Mouse (Mus musculus) hindbrain, embryonic 14.5 days (tissue): Measurements from ENCODE around the gene Hpn. TPM values are rescaled to one million over a fixed set of nuclear protein-coding genes. Genes with fewer than 3 reads are reported as not detected.
A peak's percentile ranks its signal among the peaks of the same experiment; 100 is the strongest.

Experiments
- ATAC-seq: fragments of 200-750 bp; cut with Nextera tagmentation; 2 replicates; pipeline ENCODE4 v1.8.0; 2017; ENCODE audit warnings: moderate number of reproducible peaks, mild to moderate bottlenecking, moderate TSS enrichment, moderate library complexity; ENCODE audit not compliant: low FRiP score
- DNase-seq: peaks from one replicate; pipeline ENCODE4 v3.0.0-alpha.2; 2015; ENCODE audit warnings: low spot score
- H3K27ac ChIP-seq: fragments of 300-500 bp; sonication (generic); 2 replicates; pipeline ENCODE4 v1.5.1; 2014; ENCODE audit warnings: mild to moderate bottlenecking, moderate library complexity
- H3K27me3 ChIP-seq: fragments of 300-500 bp; sonication (generic); 2 replicates; pipeline ENCODE4 v1.6.1; 2014; ENCODE audit warnings: mild to moderate bottlenecking, low read length, mixed read lengths; ENCODE audit not compliant: control insufficient read depth, insufficient read depth
- H3K36me3 ChIP-seq: fragments of 300-500 bp; sonication (generic); replicated peaks from 2 replicates; pipeline ENCODE4 v1.6.1; 2014; ENCODE audit not compliant: control insufficient read depth, insufficient read depth
- H3K4me1 ChIP-seq: fragments of 300-500 bp; sonication (generic); replicated peaks from 2 replicates; pipeline ENCODE4 v1.6.1; 2014; ENCODE audit warnings: antibody characterized with exemption, low read length, mixed read lengths; ENCODE audit not compliant: control insufficient read depth, insufficient read depth
- H3K4me2 ChIP-seq: fragments of 300-500 bp; sonication (generic); replicated peaks from 2 replicates; pipeline ENCODE4 v1.6.1; 2014; ENCODE audit warnings: mild to moderate bottlenecking, moderate library complexity
- H3K4me3 ChIP-seq: fragments of 300-500 bp; sonication (generic); replicated peaks from 2 replicates; pipeline ENCODE4 v1.5.1; 2014; ENCODE audit warnings: mild to moderate bottlenecking, low read length
- H3K9ac ChIP-seq: fragments of 300-500 bp; sonication (generic); 2 replicates; pipeline ENCODE4 v1.6.1; 2014
- H3K9me3 ChIP-seq: fragments of 300-500 bp; sonication (generic); 2 replicates; pipeline ENCODE4 v1.6.1; 2016; ENCODE audit warnings: low read length; ENCODE audit not compliant: control insufficient read depth
- WGBS: fragments of 180-500 bp; shearing (Covaris S2); extraction: QIAGEN DNeasy Blood & Tissue Kit; methylation state at CpG from one replicate; pipeline ENCODE4 v1.1.7; 2014; 5-methylcytosine and 5-hydroxymethylcytosine counted together
- polyA plus RNA-seq: library from polyadenylated mRNA; unstranded; fragments of >200 nt; fragmentation: Nextera tagmentation; extraction: Ambion mirVana; gene quantifications from 2 replicates; pipeline ENCODE4 v1.2.1, GENCODE M21; 2014

Gene Hpn
- polyA plus RNA-seq, 1 experiment from 2014 or later: 0.67 TPM

DNA sequence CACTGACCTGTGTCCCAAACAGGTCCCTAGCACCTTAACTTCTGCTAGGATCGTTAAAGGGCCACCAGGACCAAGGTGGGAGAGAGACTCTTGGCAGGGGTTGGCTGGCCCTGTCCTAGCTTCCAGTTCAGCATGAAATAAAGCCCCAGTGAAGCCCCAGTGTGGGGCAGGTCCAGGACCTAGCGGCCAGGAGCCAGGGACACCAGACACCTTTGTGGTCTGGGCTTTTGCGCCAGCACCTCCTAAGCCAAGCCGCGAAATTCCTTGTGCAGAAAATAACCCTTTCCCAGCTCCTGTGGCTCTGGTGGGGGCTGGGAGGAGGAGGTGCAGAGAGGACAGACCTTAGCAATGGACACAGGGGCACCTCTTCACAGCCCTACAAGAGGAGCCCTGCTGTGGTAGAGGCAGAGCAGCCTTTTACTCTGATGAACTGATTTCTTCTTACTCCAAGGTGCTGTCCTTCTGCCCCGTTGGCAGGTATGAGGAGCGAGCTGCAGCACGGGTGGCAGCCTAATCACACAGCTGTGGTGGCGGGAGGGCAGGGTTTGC is 13.1 kb upstream of the Hpn start:
- Histone ChIP-seq H3K4me3 (no peak overlapping the region), H3K36me3 (peaks cover 53% of the 10 kb centered on the region), H3K4me2 (no peak overlapping the region), H3K9ac (no peak overlapping the region), H3K27me3 (peaks cover 20% of the 10 kb centered on the region), H3K27ac (no peak overlapping the region), H3K9me3 (no peaks in the 10 kb centered on the region), H3K4me1 (0 out of 2 replicates have a peak, but pooled peaks cover 14% of the 10 kb centered on the region)
- DNase-seq (no peak), ATAC-seq (no peak)
- 68% methylated on average over 9 of the region's 9 CpGs for WGBS

DNA sequence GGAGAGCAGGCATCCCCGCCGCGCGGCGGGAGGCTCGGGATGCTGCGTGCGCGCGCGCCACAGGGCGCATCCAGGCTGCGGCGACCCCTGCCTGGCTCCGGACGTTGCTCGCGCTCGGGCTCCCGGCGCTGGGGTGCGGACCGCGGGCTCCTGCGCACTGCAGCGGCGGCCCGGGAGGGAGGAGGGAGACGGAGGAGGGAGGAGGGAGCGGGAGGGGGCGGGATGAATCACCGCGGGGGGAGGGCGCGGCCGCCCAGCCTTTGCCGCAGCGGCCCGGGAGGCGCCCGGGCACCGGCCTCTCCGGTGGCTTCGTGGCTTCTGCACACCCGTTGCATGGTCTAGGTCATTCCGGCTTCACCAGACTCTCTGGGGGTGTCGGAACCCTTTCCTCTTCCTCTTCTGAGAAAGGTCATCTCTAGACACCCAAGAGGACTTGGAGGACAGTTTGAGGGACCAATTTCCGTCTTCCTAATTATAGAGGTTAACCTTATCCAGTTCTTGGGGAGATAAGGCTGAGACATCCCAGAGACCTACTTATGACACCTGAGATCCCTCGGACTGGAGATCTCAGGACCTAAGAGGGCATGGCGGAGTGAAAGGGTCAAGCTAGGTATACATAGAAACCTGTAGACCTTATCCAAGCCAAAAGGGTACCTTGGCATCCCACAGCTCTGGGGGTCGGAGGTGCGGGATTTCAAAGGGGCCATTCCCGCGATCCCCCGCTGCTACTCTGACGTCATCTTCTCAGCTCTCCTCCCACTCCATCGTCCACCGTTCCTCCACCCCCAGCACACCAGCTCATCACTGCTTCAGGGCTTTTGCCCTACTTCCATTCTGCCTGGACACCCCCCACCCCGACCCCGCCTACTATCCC is 12.0 kb upstream of the Hpn start, which contains the start of gene Scn1b:
Gene Scn1b, minus strand, starts transcription at position 153 of the 874 bp plus-strand sequence.
- Histone ChIP-seq H3K4me3 (peak within 1 kb of the TSS; percentile 45), H3K9ac (peak within 1 kb of the TSS; percentile 59), H3K27ac (peak within 1 kb of the TSS; percentile 54; the same call in 1 of the 2 replicates), H3K4me2 (peak within 1 kb of the TSS; percentile 96), H3K36me3 (peaks cover 42% of the 10 kb centered on the region), H3K4me1 (0 out of 2 replicates have a peak, but pooled peaks cover 14% of the 10 kb centered on the region), H3K9me3 (no peaks in the 10 kb centered on the region), H3K27me3 (peaks cover 20% of the 10 kb centered on the region)
- peak; percentile 42 for DNase-seq
- WGBS: 1% methylated on average over 58 of the region's 60 CpGs
- peak; percentile 38 for ATAC-seq

DNA sequence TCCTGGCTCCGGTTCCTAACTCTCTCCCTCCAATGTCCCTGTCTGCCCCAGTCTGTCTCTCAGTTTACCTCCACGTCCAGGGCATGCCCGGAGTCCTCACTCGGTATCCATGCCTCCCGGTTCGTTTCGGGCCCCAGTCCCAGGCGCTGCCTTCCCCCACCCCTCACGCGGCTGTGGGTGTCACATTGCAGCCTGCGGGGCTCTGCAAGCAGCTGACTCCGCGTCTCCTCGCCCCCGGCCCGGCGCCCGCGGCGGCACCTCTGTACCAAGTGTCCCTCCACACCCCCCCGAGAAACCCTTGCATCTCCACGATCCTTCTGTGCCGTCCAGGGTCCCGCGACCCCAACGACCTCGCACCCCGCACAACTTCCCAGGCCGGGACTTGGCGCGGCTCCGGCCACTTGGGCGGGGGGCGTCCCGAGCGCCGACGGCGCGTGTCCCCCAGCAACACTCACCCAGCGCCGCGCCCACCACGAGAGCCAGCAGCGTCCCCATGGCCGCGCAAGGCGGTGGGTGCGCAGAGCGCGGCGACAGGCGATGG is 11.2 kb upstream of the Hpn start:
- Histone ChIP-seq H3K9me3 (no peaks in the 10 kb centered on the region), H3K36me3 (peaks cover 34% of the 10 kb centered on the region), H3K4me1 (0 out of 2 replicates have a peak, but pooled peaks cover 14% of the 10 kb centered on the region), H3K4me2 (peak overlapping the region; percentile 96), H3K27ac (no peak overlapping the region), H3K27me3 (peaks cover 20% of the 10 kb centered on the region), H3K4me3 (peak overlapping the region; percentile 45), H3K9ac (peak overlapping the region; percentile 59)
- DNase-seq: no peak
- 1% methylated on average over 47 of the region's 53 CpGs for WGBS
- ATAC-seq: peak; percentile 35

DNA sequence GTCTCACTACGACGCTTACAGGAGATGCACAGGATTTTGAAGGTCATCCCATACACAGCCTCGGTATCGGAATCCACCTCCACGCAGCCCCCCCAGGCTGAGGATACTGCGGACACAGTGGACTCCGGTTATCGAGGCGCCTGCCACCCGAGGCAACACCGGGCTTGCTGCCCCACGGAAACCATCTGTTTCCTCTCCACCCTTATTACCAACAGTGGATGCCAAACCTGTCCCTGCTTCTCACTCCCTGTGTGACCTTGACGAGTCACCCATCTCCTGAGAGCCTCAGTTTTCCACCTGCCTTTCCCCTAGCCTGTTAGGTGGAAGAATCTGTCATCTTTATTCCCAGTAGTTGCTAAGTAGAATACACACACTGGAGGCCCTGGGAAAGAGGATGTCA is 10.0 kb upstream of the Hpn start:
- Histone ChIP-seq H3K4me2 (no peak overlapping the region), H3K27ac (no peak overlapping the region), H3K9me3 (no peaks in the 10 kb centered on the region), H3K4me1 (0 out of 2 replicates have a peak, but pooled peaks cover 14% of the 10 kb centered on the region), H3K36me3 (peaks cover 22% of the 10 kb centered on the region), H3K9ac (no peak overlapping the region), H3K27me3 (peaks cover 20% of the 10 kb centered on the region), H3K4me3 (no peak overlapping the region)
- WGBS: 85% methylated on average over 13 of the region's 13 CpGs
- DNase-seq: no peak
- no peak for ATAC-seq

DNA sequence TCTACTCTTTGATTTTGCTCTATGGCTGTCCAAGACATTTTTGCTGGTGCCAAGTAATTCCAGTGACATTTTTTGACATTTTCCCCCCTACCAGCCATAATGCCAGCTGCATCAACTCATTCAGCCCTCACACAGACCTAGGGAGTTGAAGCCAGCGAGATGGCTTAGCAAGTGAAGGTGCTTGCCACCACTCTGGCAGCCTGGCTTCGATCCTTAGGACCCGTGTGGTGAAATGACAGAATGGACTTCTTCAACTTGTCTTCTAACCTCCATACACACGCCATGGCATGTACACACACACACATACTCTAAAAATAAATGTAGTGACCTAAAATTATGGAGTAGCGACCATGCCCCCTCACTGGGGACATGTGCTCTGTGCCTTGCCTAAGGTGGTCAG is 9.3 kb upstream of the Hpn start:
- 88% methylated on average over 5 of the region's 5 CpGs for WGBS
- no peak overlapping the region for H3K9ac ChIP-seq
- ATAC-seq (no peak), DNase-seq (no peak)
- H3K9me3 ChIP-seq: no peaks in the 10 kb centered on the region
- H3K27ac ChIP-seq: no peak overlapping the region
- no peak overlapping the region for H3K4me3 ChIP-seq
- 0 out of 2 replicates have a peak, but pooled peaks cover 14% of the 10 kb centered on the region for H3K4me1 ChIP-seq
- peaks cover 20% of the 10 kb centered on the region for H3K27me3 ChIP-seq
- peaks cover 15% of the 10 kb centered on the region for H3K36me3 ChIP-seq
- no peak overlapping the region for H3K4me2 ChIP-seq

DNA sequence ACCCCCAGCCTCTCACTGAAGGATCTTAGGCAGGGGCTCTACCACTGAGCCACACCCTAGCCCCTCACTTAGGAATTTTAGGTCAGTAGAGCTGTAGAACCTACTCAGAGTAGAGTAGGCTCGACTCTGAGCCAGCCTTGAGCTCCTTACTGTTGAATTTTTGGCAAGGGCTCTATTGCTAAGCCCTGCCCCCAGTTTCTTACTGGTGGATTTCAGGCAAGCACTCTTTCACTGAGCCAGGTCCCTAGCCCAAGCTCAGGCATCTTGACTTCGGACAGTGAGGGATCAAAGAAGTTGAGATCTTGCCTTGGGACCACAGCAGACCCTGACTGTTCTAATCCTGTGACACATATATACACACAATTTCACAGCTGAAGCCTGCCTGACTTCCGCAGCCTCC is 8.6 kb upstream of the Hpn start:
- no peak for DNase-seq
- Histone ChIP-seq H3K4me3 (no peak overlapping the region), H3K27me3 (peaks cover 20% of the 10 kb centered on the region), H3K27ac (no peak overlapping the region), H3K4me1 (0 out of 2 replicates have a peak, but pooled peaks cover 14% of the 10 kb centered on the region), H3K36me3 (peaks cover 8% of the 10 kb centered on the region), H3K9me3 (no peaks in the 10 kb centered on the region), H3K9ac (no peak overlapping the region), H3K4me2 (no peak overlapping the region)
- ATAC-seq: no peak
- 85% methylated on average over 3 of the region's 3 CpGs for WGBS

DNA sequence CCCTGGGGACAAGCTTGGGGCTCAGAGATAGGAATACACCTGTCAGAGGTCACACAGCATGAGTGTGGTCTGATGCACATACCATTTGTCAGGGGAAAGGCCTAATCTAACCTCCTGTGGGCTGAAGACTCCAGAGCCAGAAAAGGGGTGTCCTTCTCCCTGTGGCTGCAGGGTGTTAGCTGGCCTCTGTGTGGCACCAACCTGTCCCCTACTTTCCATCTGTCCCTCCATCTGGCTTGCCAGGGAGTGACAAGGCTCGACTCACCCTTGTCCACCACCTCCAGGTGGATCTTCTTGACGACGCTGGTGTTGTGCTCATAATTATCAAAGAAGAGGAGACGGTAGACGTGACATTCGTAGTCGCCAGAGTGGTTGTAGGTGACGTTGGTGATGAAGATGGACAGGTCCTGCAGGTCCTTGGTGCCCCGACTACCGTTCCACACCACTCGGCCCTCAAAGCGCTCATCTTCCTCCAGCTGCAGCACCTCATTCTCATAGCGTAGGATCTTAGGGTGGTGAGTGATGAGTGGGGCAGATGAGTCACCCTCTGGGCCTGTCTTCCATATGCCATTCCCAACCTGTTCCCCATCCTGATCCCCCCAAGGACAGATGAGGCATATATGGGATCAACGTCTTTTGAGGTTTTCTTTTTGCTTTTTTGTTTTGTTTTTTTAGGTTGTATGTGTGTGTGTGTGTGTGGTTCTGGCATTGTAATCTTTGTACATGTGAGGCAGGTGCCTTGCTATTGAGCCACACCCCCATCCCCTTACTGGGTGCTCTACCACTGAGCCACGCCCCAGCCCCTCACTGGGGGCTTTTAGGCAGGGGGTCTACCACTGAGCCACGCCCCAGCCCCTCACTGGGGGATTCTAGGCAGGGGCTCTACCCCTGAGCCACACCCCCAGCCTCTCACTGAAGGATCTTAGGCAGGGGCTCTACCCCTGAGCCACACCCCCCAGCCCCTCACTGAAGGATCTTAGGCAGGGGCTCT is 7.8 kb upstream of the Hpn start:
- H3K9me3 ChIP-seq: no peaks in the 10 kb centered on the region
- ATAC-seq: no peak
- no peak overlapping the region for H3K4me3 ChIP-seq
- no peak for DNase-seq
- 0 out of 2 replicates have a peak, but pooled peaks cover 14% of the 10 kb centered on the region for H3K4me1 ChIP-seq
- 90% methylated on average over 16 of the region's 16 CpGs for WGBS
- H3K27me3 ChIP-seq: peaks cover 20% of the 10 kb centered on the region
- H3K27ac ChIP-seq: no peak overlapping the region
- peaks cover under 1% of the 10 kb centered on the region; the same call in 1 of the 2 replicates for H3K36me3 ChIP-seq
- no peak overlapping the region for H3K4me2 ChIP-seq
- H3K9ac ChIP-seq: no peak overlapping the region

DNA sequence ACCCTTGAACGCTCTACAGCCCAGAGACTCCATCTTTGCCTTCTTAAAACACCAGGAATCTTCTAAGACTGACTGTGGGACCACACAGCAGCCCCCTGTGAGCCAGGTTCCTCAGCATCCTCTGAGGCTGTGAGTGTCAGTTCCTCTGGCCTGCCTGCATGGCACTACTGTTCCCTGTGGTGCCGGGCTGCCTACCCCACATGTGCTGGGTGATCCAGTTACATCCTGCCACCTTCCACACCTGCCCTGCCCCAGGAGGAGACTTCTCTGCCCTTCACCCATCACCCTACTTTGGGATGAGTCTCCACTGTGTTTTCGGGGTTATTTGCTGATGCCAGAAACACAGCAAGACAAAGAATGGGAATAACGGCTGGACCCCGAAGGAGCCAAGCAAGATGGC is 4.5 kb upstream of the Hpn start:
- Histone ChIP-seq H3K4me1 (no peaks in the 10 kb centered on the region), H3K4me2 (no peak overlapping the region), H3K27me3 (peaks cover under 1% of the 10 kb centered on the region; the same call in 1 of the 2 replicates), H3K9ac (no peak overlapping the region), H3K4me3 (no peak overlapping the region), H3K9me3 (no peaks in the 10 kb centered on the region), H3K36me3 (no peaks in the 10 kb centered on the region), H3K27ac (no peak overlapping the region)
- ATAC-seq: no peak
- 91% methylated on average over 5 of the region's 5 CpGs for WGBS
- DNase-seq: no peak
